Mouse (Mus musculus): Measurements from ENCODE around the gene Lamtor3. TPM values are rescaled to one million over a fixed set of nuclear protein-coding genes. Genes with fewer than 3 reads are reported as not detected.

The Lamtor3 gene
- polyA plus RNA-seq, 1 experiment, result 48.7 TPM

DNA sequence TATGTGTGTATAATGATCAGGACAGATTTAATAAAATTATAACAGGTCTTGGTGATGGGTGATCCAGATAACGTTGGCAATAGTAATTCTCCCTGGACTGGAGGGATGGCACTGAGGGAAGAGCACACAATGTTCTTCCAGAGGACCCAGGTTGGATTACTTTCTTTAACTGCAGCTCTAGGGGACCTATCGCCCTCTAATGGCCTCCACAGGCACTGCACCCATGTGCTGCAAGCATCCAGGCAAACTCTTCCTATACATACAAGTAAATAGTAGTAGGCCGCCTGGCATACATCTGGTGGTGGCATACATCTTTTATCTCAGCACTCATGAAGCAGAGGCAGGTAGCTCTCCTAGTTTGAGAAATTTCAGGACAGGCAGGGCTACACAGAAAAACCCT is 23.1 kb upstream of the Lamtor3 start:
- Histone ChIP-seq H3K27me3 (ENCODE audit: control insufficient read depth, insufficient read depth, insufficient read length) (no peaks in the 10 kb centered on the region), H3K4me2 (ENCODE audit: low read depth) (no peak overlapping the region), H3K79me2 (ENCODE audit: control insufficient read depth, insufficient read depth) (no peaks in the 10 kb centered on the region), H3ac (ENCODE audit: control insufficient read depth, insufficient read length) (no peak overlapping the region), H3K36me3 (ENCODE audit: control insufficient read depth, insufficient read depth) (no peaks in the 10 kb centered on the region), H3K4me3 (no peak overlapping the region)
- no peak for TF ChIP-seq TCF3 (IDR thresholded peaks at IDR 0.05; ENCODE audit: insufficient read length, low read depth)
- no peak for TF ChIP-seq POLR2A (IDR thresholded peaks at IDR 0.05; ENCODE audit: insufficient read length, low read depth)
- no peak for TF ChIP-seq USF1 (IDR thresholded peaks at IDR 0.05; ENCODE audit: low read depth)
- TF ChIP-seq REST (IDR thresholded peaks at IDR 0.05; ENCODE audit: insufficient read depth, insufficient read length), result no peak
- TF ChIP-seq POLR2AphosphoS2 (IDR thresholded peaks at IDR 0.05; ENCODE audit: insufficient read length, low read depth), result no peak
- no peak for TF ChIP-seq SRF (IDR thresholded peaks at IDR 0.05; ENCODE audit: control insufficient read depth, insufficient read length, low read depth)
- no peak for TF ChIP-seq MYOG (IDR thresholded peaks at IDR 0.05; ENCODE audit: control insufficient read depth in 1 of 3, insufficient read depth in 1 of 3, insufficient read length in 2 of 3, low read depth in 2 of 3)
- no peak for TF ChIP-seq E2F4 (IDR thresholded peaks at IDR 0.05; ENCODE audit: insufficient read depth)
- no peak for TF ChIP-seq MYOD1 (IDR thresholded peaks at IDR 0.05; ENCODE audit: control insufficient read depth in 1 of 3, insufficient read length in 2 of 3, low read depth in 2 of 3)
- TF ChIP-seq MAX (IDR thresholded peaks at IDR 0.05; ENCODE audit: low read depth), result no peak
- no peak for TF ChIP-seq CEBPB (IDR thresholded peaks at IDR 0.05; ENCODE audit: insufficient read depth, poor library complexity, severe bottlenecking)
- TF ChIP-seq TCF12 (IDR thresholded peaks at IDR 0.05; ENCODE audit: insufficient read depth, poor library complexity, severe bottlenecking), result no peak

DNA sequence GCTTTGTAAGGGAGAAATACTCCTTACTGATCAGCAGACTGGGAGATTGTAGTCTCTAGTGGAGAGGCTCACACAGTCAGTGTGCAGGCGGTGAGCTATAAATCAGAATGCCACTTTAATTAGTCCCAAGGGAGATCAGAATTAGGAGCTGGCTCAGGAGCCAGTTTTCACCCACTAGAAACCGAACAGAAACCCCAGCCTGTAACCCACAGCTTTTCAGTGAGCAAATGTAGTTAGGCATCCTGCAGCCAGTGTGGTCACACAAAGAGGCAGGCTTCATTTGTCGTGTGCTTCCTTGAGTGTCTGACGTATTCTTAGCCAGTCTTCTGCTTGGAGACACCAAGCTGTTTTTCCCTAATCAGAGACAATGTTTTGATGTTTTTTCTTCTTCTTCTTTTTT is 21.9 kb upstream of the Lamtor3 start:
- Histone ChIP-seq H3ac (ENCODE audit: control insufficient read depth, insufficient read length) (no peak overlapping the region), H3K36me3 (ENCODE audit: control insufficient read depth, insufficient read depth) (no peaks in the 10 kb centered on the region), H3K4me3 (no peak overlapping the region), H3K79me2 (ENCODE audit: control insufficient read depth, insufficient read depth) (no peaks in the 10 kb centered on the region), H3K27me3 (ENCODE audit: control insufficient read depth, insufficient read depth, insufficient read length) (no peaks in the 10 kb centered on the region), H3K4me2 (ENCODE audit: low read depth) (no peak overlapping the region)
- no peak for TF ChIP-seq POLR2A (IDR thresholded peaks at IDR 0.05; ENCODE audit: insufficient read length, low read depth)
- TF ChIP-seq MAX (IDR thresholded peaks at IDR 0.05; ENCODE audit: low read depth), result no peak
- TF ChIP-seq E2F4 (IDR thresholded peaks at IDR 0.05; ENCODE audit: insufficient read depth), result no peak
- TF ChIP-seq SRF (IDR thresholded peaks at IDR 0.05; ENCODE audit: control insufficient read depth, insufficient read length, low read depth), result no peak
- no peak for TF ChIP-seq REST (IDR thresholded peaks at IDR 0.05; ENCODE audit: insufficient read depth, insufficient read length)

GRCm38 (mm10) chr3:137896867-137897266 is 21.4 kb upstream of the Lamtor3 start:
- Histone ChIP-seq H3K4me3 (no peak overlapping the region), H3K4me2 (ENCODE audit: low read depth) (no peak overlapping the region), H3ac (ENCODE audit: control insufficient read depth, insufficient read length) (no peak overlapping the region), H3K36me3 (ENCODE audit: control insufficient read depth, insufficient read depth) (no peaks in the 10 kb centered on the region), H3K79me2 (ENCODE audit: control insufficient read depth, insufficient read depth) (no peaks in the 10 kb centered on the region), H3K27me3 (ENCODE audit: control insufficient read depth, insufficient read depth, insufficient read length) (no peaks in the 10 kb centered on the region)
- no peak for TF ChIP-seq CEBPB (IDR thresholded peaks at IDR 0.05; ENCODE audit: insufficient read depth, poor library complexity, severe bottlenecking)
- TF ChIP-seq E2F4 (IDR thresholded peaks at IDR 0.05; ENCODE audit: insufficient read depth), result no peak
- TF ChIP-seq REST (IDR thresholded peaks at IDR 0.05; ENCODE audit: insufficient read depth, insufficient read length), result no peak
- TF ChIP-seq TCF12 (IDR thresholded peaks at IDR 0.05; ENCODE audit: insufficient read depth, poor library complexity, severe bottlenecking), result no peak
- no peak for TF ChIP-seq MYOD1 (IDR thresholded peaks at IDR 0.05; ENCODE audit: control insufficient read depth in 1 of 3, insufficient read length in 2 of 3, low read depth in 2 of 3)
- no peak for TF ChIP-seq MAX (IDR thresholded peaks at IDR 0.05; ENCODE audit: low read depth)
- no peak for TF ChIP-seq SRF (IDR thresholded peaks at IDR 0.05; ENCODE audit: control insufficient read depth, insufficient read length, low read depth)
- TF ChIP-seq POLR2A (IDR thresholded peaks at IDR 0.05; ENCODE audit: insufficient read length, low read depth), result no peak
- TF ChIP-seq USF1 (IDR thresholded peaks at IDR 0.05; ENCODE audit: low read depth), result no peak

GRCm38 (mm10) chr3:137897685-137898084 is 20.6 kb upstream of the Lamtor3 start:
- Histone ChIP-seq H3K4me3 (no peak overlapping the region), H3K27me3 (ENCODE audit: control insufficient read depth, insufficient read depth, insufficient read length) (no peaks in the 10 kb centered on the region), H3K4me2 (ENCODE audit: low read depth) (no peak overlapping the region), H3K79me2 (ENCODE audit: control insufficient read depth, insufficient read depth) (no peaks in the 10 kb centered on the region), H3ac (ENCODE audit: control insufficient read depth, insufficient read length) (no peak overlapping the region), H3K36me3 (ENCODE audit: control insufficient read depth, insufficient read depth) (no peaks in the 10 kb centered on the region)
- TF ChIP-seq MYOG (IDR thresholded peaks at IDR 0.05; ENCODE audit: control insufficient read depth in 1 of 3, insufficient read depth in 1 of 3, insufficient read length in 2 of 3, low read depth in 2 of 3), result no peak
- no peak for TF ChIP-seq TCF12 (IDR thresholded peaks at IDR 0.05; ENCODE audit: insufficient read depth, poor library complexity, severe bottlenecking)
- no peak for TF ChIP-seq USF1 (IDR thresholded peaks at IDR 0.05; ENCODE audit: low read depth)
- TF ChIP-seq POLR2A (IDR thresholded peaks at IDR 0.05; ENCODE audit: insufficient read length, low read depth), result no peak
- no peak for TF ChIP-seq REST (IDR thresholded peaks at IDR 0.05; ENCODE audit: insufficient read depth, insufficient read length)
- TF ChIP-seq SRF (IDR thresholded peaks at IDR 0.05; ENCODE audit: control insufficient read depth, insufficient read length, low read depth), result no peak
- no peak for TF ChIP-seq POLR2AphosphoS2 (IDR thresholded peaks at IDR 0.05; ENCODE audit: insufficient read length, low read depth)
- no peak for TF ChIP-seq TCF3 (IDR thresholded peaks at IDR 0.05; ENCODE audit: insufficient read length, low read depth)
- TF ChIP-seq E2F4 (IDR thresholded peaks at IDR 0.05; ENCODE audit: insufficient read depth), result no peak
- no peak for TF ChIP-seq MAX (IDR thresholded peaks at IDR 0.05; ENCODE audit: low read depth)
- no peak for TF ChIP-seq CEBPB (IDR thresholded peaks at IDR 0.05; ENCODE audit: insufficient read depth, poor library complexity, severe bottlenecking)
- TF ChIP-seq MYOD1 (IDR thresholded peaks at IDR 0.05; ENCODE audit: control insufficient read depth in 1 of 3, insufficient read length in 2 of 3, low read depth in 2 of 3), result no peak

- H3K27me3 ChIP-seq (ENCODE audit: control insufficient read depth, insufficient read depth, insufficient read length), result no peaks in the 10 kb centered on the region
- H3ac ChIP-seq (ENCODE audit: control insufficient read depth, insufficient read length), result no peak overlapping the region
- peaks cover 11% of the 10 kb centered on the region for H3K36me3 ChIP-seq (ENCODE audit: control insufficient read depth, insufficient read depth)
- H3K4me2 ChIP-seq (ENCODE audit: low read depth), result no peak overlapping the region
- H3K4me3 ChIP-seq, result no peak overlapping the region
- TF ChIP-seq CEBPB (IDR thresholded peaks at IDR 0.05; ENCODE audit: insufficient read depth, poor library complexity, severe bottlenecking) (no peak), E2F4 (IDR thresholded peaks at IDR 0.05; ENCODE audit: insufficient read depth) (no peak), MAX (IDR thresholded peaks at IDR 0.05; ENCODE audit: low read depth) (no peak), TCF3 (IDR thresholded peaks at IDR 0.05; ENCODE audit: insufficient read length, low read depth) (no peak), USF1 (IDR thresholded peaks at IDR 0.05; ENCODE audit: low read depth) (no peak), POLR2A (IDR thresholded peaks at IDR 0.05; ENCODE audit: insufficient read length, low read depth) (no peak), SRF (IDR thresholded peaks at IDR 0.05; ENCODE audit: control insufficient read depth, insufficient read length, low read depth) (no peak), REST (IDR thresholded peaks at IDR 0.05; ENCODE audit: insufficient read depth, insufficient read length) (no peak)
- H3K79me2 ChIP-seq (ENCODE audit: control insufficient read depth, insufficient read depth), result no peaks in the 10 kb centered on the region
Observed at GRCm38 (mm10) chr3:137900149-137900548, 18.2 kb upstream of the Lamtor3 start.
